Mouse (Mus musculus) forebrain, postnatal 0 days (tissue): Measurements from ENCODE around the gene Lpcat2. TPM values are rescaled to one million over a fixed set of nuclear protein-coding genes. Genes with fewer than 3 reads are reported as not detected.
"Not testable (repeated sequence)": the region's sequence is repeated elsewhere in the genome, so short reads cannot be mapped to it uniquely, and the experiment has no call there.

Experiments used
- ATAC-seq: fragments of 200-750 bp; cut with Nextera tagmentation; 2 replicates; pipeline ENCODE4 v1.8.0; 2017; ENCODE audit warnings: mild to moderate bottlenecking, moderate library complexity
- DNase-seq: peaks from one replicate; pipeline ENCODE4 v3.0.0-alpha.2; 2015
- H3K27ac ChIP-seq: fragments of 300-500 bp; sonication (generic); 2 replicates; pipeline ENCODE4 v1.5.1; 2014; ENCODE audit warnings: low read depth, mild to moderate bottlenecking, antibody characterized with exemption, low read length, moderate library complexity, mixed read lengths
- H3K27me3 ChIP-seq: fragments of 300-500 bp; sonication (generic); 2 replicates; pipeline ENCODE4 v1.6.1; 2014; ENCODE audit warnings: mild to moderate bottlenecking, low read length, mixed read lengths; ENCODE audit not compliant: insufficient read depth
- H3K36me3 ChIP-seq: fragments of 300-500 bp; sonication (generic); 2 replicates; pipeline ENCODE4 v1.6.1; 2014; ENCODE audit warnings: mild to moderate bottlenecking, moderate library complexity; ENCODE audit not compliant: insufficient read depth
- H3K4me1 ChIP-seq: fragments of 300-500 bp; sonication (generic); 2 replicates; pipeline ENCODE4 v1.6.1; 2014; ENCODE audit warnings: antibody characterized with exemption; ENCODE audit not compliant: insufficient read depth
- H3K4me2 ChIP-seq: fragments of 300-500 bp; sonication (generic); 2 replicates; pipeline ENCODE4 v1.6.1; 2014; ENCODE audit warnings: low read depth, mild to moderate bottlenecking, moderate library complexity
- H3K4me3 ChIP-seq: fragments of 300-500 bp; sonication (generic); 2 replicates; pipeline ENCODE4 v1.5.1; 2014; ENCODE audit warnings: low read depth, low read length, mixed read lengths
- H3K9ac ChIP-seq: fragments of 300-500 bp; sonication (generic); 2 replicates; pipeline ENCODE4 v1.6.1; 2014; ENCODE audit warnings: mild to moderate bottlenecking
- H3K9me3 ChIP-seq: fragments of 300-500 bp; sonication (generic); 2 replicates; pipeline ENCODE4 v1.6.1; 2016; ENCODE audit warnings: low read length
- CTCF ChIP-seq: sonication (generic); IDR thresholded peaks from 2 replicates; pipeline ENCODE4 v1.5.1; 2016; ENCODE audit warnings: antibody characterized with exemption, control low read depth, low read depth
- WGBS: fragments of 180-500 bp; shearing (Covaris S2); extraction: QIAGEN DNeasy Blood & Tissue Kit; methylation state at CpG from one replicate; pipeline ENCODE4 v1.1.7; 2014; 5-methylcytosine and 5-hydroxymethylcytosine counted together
- polyA plus RNA-seq: library from polyadenylated mRNA; unstranded; fragments of >200 nt; fragmentation: Nextera tagmentation; extraction: Ambion mirVana; gene quantifications from 2 replicates; pipeline ENCODE4 v1.2.1, GENCODE M21; 2015
- total RNA-seq: library from RNA; depleted of rRNA; stranded (reverse); fragments of >200 nt; gene quantifications from 2 replicates; pipeline ENCODE4 v1.2.3, GENCODE M21; 2014

Lpcat2 gene
- total and polyA plus RNA-seq, 2 experiments from 2014 or later: 9.8 to 10.3 TPM

DNA sequence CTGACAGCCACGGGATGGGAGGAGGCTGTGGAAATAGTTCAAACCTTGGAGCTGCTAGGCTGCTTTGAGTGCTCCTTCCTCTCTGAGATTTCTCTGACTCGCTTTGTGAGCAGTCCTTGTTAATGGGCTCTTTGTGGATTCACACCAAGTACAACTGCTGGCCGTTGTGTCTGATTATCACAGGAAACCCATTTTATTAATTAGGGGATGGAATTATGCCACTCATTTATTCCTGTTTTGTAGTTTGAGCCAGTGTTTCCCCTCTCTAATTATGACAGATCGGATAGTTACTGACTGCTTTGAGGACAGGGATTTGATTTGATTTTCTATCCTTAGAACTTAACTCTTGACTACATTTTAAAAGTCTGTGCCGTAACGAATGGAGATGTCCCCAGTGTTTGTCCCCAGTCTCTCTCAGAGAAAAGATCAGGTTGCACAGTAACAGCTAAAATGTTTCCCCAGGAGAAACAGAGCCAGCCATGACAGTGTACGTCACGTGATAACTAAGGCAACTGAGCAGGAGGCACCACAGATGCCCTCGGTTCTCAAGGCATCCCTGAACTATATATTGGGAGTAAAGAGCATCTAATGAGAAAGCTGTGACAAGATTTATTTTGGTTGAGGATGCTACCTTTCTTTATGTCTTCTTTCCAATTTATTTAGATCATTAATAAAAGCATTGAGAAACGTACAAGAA is 17.1 kb downstream of the Lpcat2 start:
- H3K9ac ChIP-seq: no peak overlapping the region
- H3K27ac ChIP-seq: no peak overlapping the region
- H3K9me3 ChIP-seq: no peaks in the 10 kb centered on the region
- TF ChIP-seq CTCF: no peak
- 0 out of 2 replicates have a peak, but pooled peaks cover 5% of the 10 kb centered on the region for H3K4me1 ChIP-seq
- H3K27me3 ChIP-seq: no peaks in the 10 kb centered on the region
- no peak overlapping the region for H3K4me3 ChIP-seq
- peak; percentile 13 for DNase-seq
- WGBS: 39% methylated on average over 10 of the region's 10 CpGs
- H3K4me2 ChIP-seq: no peak overlapping the region
- H3K36me3 ChIP-seq: no peaks in the 10 kb centered on the region
- ATAC-seq: peak; percentile 42

DNA sequence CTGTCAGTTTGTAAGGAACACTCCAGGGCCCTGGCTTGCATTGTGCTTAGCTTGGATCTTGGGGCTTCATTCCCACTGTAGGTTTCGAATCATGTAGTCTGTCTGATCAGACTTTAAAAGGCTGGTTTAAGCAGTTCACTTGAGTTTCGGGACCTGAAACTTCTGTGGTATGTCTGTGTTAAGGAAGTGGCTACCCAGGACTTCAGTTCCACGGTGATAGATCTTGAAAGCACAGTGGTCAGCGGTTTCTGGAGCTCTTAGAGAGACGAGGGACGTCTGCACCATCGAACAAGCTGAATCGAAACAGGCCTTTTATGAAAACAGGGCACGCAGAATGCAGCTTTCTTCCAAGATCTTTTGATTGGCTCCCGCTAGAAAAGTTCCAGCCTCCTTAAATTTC is 20.7 kb downstream of the Lpcat2 start:
- Histone ChIP-seq H3K9me3 (no peaks in the 10 kb centered on the region), H3K9ac (no peak overlapping the region), H3K27ac (no peak overlapping the region), H3K36me3 (no peaks in the 10 kb centered on the region), H3K4me2 (no peak overlapping the region), H3K27me3 (no peaks in the 10 kb centered on the region), H3K4me1 (0 out of 2 replicates have a peak, but pooled peaks cover 5% of the 10 kb centered on the region), H3K4me3 (no peak overlapping the region)
- no peak for TF ChIP-seq CTCF
- DNase-seq (no peak), ATAC-seq (no peak)
- WGBS: 28% methylated on average over 10 of the region's 10 CpGs

DNA sequence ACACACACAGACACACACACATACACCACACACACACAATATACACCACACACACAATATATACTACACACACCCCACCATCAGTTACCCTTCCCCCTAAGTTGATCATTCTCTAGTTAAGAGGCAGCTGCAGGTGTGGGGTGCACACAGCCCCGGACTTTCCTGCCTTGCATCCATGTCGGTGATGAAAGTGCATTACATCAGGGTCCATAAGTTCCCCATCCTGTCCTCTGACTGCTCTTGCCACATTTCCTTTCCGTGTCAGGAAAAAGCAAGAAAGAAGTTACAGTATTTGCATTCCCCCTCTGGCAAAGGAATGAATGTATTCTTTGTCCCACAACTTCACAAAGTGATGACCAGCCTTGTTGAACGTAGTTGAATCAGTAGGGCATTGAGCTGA is 26.1 kb downstream of the Lpcat2 start:
- no peak for ATAC-seq
- no peaks in the 10 kb centered on the region for H3K27me3 ChIP-seq
- H3K9me3 ChIP-seq: no peaks in the 10 kb centered on the region

DNA sequence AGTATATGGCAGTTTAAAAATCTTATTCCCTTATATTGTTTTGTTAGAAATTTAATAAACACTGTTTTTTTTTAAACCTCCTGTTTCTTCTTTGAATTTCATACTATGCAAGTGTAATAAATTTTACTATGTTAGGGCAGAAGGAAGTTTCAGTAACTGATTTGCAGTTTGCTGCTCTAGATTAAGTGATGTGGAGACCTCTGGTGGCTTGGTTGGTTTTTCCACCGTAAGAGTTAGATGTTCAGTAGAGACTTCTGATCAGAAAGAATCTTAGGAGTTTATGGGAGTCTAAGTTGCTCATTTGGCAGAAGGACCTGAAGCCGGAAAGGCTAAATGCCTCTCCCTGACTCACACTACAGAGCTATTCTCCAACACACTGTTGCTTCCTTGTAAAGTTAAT is 28.6 kb downstream of the Lpcat2 start:
- Histone ChIP-seq H3K36me3 (no peaks in the 10 kb centered on the region), H3K27ac (no peak overlapping the region), H3K4me2 (no peak overlapping the region), H3K4me1 (no peaks in the 10 kb centered on the region), H3K9me3 (no peaks in the 10 kb centered on the region), H3K9ac (no peak overlapping the region), H3K27me3 (no peaks in the 10 kb centered on the region), H3K4me3 (no peak overlapping the region)
- WGBS: 78% methylated on average over 2 of the region's 2 CpGs
- DNase-seq (peak; percentile 45), ATAC-seq (no peak)
- peak; percentile 60 for TF ChIP-seq CTCF

More for the DNA sequence above, 26.1 kb downstream of the Lpcat2 start:
- DNase-seq: no peak
- Histone ChIP-seq H3K4me2 (no peak overlapping the region), H3K4me3 (no peak overlapping the region), H3K4me1 (no peaks in the 10 kb centered on the region), H3K27ac (no peak overlapping the region), H3K9ac (no peak overlapping the region), H3K36me3 (no peaks in the 10 kb centered on the region)
- TF ChIP-seq CTCF: no peak
- WGBS: 58% methylated on average over 4 of the region's 4 CpGs

DNA sequence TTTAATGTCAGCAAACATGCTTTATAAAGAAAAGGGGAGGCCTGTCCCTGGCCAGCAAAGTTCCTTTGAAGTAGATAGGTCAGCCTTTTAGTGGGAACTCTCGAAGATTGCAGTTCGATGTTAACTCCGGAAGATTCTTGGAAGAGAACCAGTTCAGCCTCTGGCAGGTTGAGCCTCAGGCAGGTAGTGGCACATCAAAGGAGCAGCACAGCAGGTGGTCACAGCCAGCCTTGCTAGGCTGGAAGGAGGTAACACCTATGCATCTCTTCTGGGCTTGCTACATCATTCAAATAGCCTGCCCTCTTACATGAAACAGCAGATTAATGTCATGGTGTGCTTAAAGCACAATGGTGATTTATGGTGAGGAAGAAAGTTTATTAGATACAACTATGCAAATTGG is 37.1 kb downstream of the Lpcat2 start:
- H3K9me3 ChIP-seq, DNase-seq, ATAC-seq, H3K4me3 ChIP-seq, H3K4me2 ChIP-seq, H3K27me3 ChIP-seq, H3K27ac ChIP-seq, H3K9ac ChIP-seq, H3K4me1 ChIP-seq, H3K36me3 ChIP-seq: not testable (repeated sequence)
- WGBS: 80% methylated on average over 3 of the region's 3 CpGs

DNA sequence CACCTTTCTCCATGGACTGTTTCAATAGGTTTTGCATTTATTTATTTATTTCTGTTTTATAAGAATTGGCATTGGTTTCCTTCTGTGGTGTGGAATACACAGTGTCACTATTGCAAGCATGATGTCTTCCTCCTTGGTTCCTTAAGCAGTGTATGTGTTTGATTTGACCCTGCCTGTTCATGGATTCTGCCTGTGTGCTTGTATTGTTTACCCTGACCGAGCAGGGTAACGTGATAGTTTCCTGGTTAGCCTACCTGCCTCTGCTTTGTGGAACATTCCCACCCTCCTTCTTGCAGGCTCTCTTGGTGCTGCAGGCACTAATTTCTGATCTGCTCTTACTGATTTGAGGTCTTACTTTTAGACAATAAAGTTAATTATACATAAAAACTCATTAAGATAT is 38.7 kb downstream of the Lpcat2 start:
- ATAC-seq: no peak
- Histone ChIP-seq H3K27ac (no peak overlapping the region), H3K9me3 (no peaks in the 10 kb centered on the region), H3K27me3 (no peaks in the 10 kb centered on the region), H3K9ac (no peak overlapping the region), H3K36me3 (no peaks in the 10 kb centered on the region), H3K4me2 (no peak overlapping the region), H3K4me3 (no peak overlapping the region), H3K4me1 (no peaks in the 10 kb centered on the region)
- WGBS: 89% methylated on average over 2 of the region's 2 CpGs
- DNase-seq: no peak
- TF ChIP-seq CTCF: no peak

DNA sequence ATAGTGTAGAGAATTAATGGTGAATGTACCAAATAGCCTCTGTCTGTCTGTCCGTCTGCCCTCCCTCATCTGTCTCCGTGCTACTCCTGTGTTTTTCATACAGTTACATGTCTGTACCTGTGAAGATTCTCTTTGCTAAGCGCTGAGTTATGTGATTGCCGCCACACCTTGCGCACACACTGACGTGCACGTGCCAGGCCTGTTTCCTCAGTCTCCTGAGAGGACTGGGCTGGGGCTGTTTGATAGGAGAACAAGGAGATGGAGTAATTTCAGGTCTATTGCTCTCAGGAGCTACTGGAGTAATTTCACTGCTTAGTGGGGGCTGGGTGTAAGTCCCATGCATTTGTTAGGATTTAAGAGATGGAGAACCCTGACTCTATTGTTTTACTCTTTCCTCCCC is 39.9 kb downstream of the Lpcat2 start:
- no peak overlapping the region for H3K9ac ChIP-seq
- H3K4me1 ChIP-seq: no peaks in the 10 kb centered on the region
- H3K4me3 ChIP-seq: no peak overlapping the region
- 86% methylated on average over 7 of the region's 7 CpGs for WGBS
- no peaks in the 10 kb centered on the region for H3K27me3 ChIP-seq
- H3K9me3 ChIP-seq: no peaks in the 10 kb centered on the region
- DNase-seq: no peak
- ATAC-seq: no peak
- no peaks in the 10 kb centered on the region for H3K36me3 ChIP-seq
- no peak for TF ChIP-seq CTCF
- no peak overlapping the region for H3K27ac ChIP-seq
- no peak overlapping the region for H3K4me2 ChIP-seq
